Mouse (Mus musculus): Measurements from ENCODE around the gene Dmrt3. TPM values are rescaled to one million over a fixed set of nuclear protein-coding genes. Genes with fewer than 3 reads are reported as not detected.

Dmrt3 gene
- polyA plus RNA-seq, 1 experiment = not detected

DNA sequence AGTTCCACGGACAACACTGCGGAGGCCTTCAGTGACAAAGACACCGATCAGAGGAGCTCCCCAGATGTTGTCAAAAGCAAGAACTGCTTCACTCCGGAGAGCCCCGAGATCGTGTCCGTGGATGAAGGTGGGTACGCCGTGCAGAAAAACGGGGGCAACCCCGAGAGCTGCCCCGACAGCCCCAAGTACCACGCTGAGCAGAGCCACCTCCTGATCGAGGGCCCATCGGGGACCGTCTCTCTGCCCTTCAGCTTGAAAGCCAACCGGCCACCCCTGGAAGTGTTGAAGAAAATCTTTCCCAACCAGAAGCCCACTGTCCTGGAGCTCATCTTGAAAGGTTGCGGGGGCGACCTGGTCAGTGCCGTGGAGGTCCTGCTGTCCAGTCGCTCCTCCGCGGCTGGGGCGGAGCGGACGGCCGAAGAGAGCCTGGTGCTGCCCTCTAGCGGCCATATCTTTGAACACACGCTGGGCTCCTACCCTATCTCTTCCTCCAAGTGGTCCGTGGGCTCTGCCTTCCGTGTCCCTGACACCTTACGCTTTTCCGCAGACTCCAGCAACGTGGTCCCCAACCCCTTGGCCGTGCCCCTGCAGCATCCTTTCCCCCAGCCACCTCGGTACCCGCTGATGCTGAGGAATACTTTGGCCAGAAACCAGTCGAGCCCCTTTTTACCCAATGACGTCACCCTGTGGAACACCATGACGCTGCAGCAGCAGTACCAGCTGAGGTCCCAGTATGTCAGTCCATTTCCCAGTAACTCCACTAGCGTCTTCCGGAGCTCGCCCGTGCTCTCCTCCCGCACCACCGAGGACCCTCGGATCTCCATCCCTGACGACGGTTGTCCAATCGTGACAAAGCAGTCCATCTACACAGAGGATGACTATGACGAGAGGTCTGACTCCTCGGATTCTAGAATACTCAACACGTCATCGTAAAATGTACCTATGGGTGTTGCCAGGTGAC lies 12.5 kb downstream of the Dmrt3 start:
- Histone ChIP-seq H3K27ac (ENCODE audit: insufficient read depth, low read depth, low read length) (no peak overlapping the region), H3K4me1 (ENCODE audit: control insufficient read depth, insufficient read depth, low read length) (no peaks in the 10 kb centered on the region), H3K27me3 (replicated peaks; ENCODE audit: control insufficient read depth, insufficient read depth, low read length) (no peaks in the 10 kb centered on the region; the same call in none of the 2 replicates), H3K36me3 (ENCODE audit: control insufficient read depth, insufficient read depth, low read length) (no peaks in the 10 kb centered on the region), H3K4me3 (ENCODE audit: insufficient read depth, low read depth, low read length) (no peak overlapping the region)
- TF ChIP-seq POLR2A (IDR thresholded peaks at IDR 0.05; ENCODE audit: low read depth, low read length) (no peak), CTCF (conservative IDR thresholded peaks at IDR 0.05; ENCODE audit: insufficient read depth, insufficient read length, low read depth, low read length) (peak; percentile 72)
- 23% methylated on average over 54 of the region's 54 CpGs for WGBS
- peak; percentile 55 for DNase-seq

GRCm38 (mm10) chr19:25628490-25628889 lies 18.4 kb downstream of the Dmrt3 start:
- no peak overlapping the region for H3K4me3 ChIP-seq (ENCODE audit: insufficient read depth, low read depth, low read length)
- WGBS = 9% methylated on average over 9 of the region's 9 CpGs
- H3K36me3 ChIP-seq (ENCODE audit: control insufficient read depth, insufficient read depth, low read length) = no peaks in the 10 kb centered on the region
- TF ChIP-seq POLR2A (IDR thresholded peaks at IDR 0.05; ENCODE audit: low read depth, low read length) (no peak), CTCF (conservative IDR thresholded peaks at IDR 0.05; ENCODE audit: insufficient read depth, insufficient read length, low read depth, low read length) (peak; percentile 90)
- H3K4me1 ChIP-seq (ENCODE audit: control insufficient read depth, insufficient read depth, low read length) = no peaks in the 10 kb centered on the region
- no peaks in the 10 kb centered on the region for H3K27me3 ChIP-seq (replicated peaks; ENCODE audit: control insufficient read depth, insufficient read depth, low read length)
- H3K27ac ChIP-seq (ENCODE audit: insufficient read depth, low read depth, low read length) = no peak overlapping the region
- DNase-seq = peak; percentile 63

DNA sequence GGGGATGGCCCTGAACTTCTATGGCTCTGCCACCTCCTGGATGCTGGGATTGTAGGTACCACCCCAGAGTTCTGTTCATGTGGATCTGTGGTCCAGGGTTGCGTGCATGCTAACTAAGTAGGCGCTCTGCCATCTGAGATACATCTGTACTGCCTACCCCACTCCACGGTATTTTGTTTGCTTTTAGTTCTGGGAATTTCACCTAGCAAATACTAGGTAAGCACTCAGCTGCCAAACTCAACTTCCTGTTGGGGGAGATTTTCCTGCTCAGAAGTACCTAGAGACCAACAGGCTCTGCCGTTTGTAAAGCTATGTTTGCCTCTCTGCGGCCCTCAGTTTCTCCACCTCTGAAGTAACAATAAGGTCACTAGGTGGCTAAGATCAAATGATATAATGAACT lies 25.0 kb downstream of the Dmrt3 start:
- TF ChIP-seq POLR2A (IDR thresholded peaks at IDR 0.05; ENCODE audit: low read depth, low read length) = no peak
- no peak for TF ChIP-seq CTCF (conservative IDR thresholded peaks at IDR 0.05; ENCODE audit: insufficient read depth, insufficient read length, low read depth, low read length)
- 81% methylated on average over 5 of the region's 5 CpGs for WGBS
- no peaks in the 10 kb centered on the region for H3K27me3 ChIP-seq (replicated peaks; ENCODE audit: control insufficient read depth, insufficient read depth, low read length)

GRCm38 (mm10) chr19:25635622-25636244 lies 25.6 kb downstream of the Dmrt3 start:
- WGBS = 16% methylated on average over 22 of the region's 22 CpGs
- TF ChIP-seq POLR2A (IDR thresholded peaks at IDR 0.05; ENCODE audit: low read depth, low read length) (no peak), CTCF (conservative IDR thresholded peaks at IDR 0.05; ENCODE audit: insufficient read depth, insufficient read length, low read depth, low read length) (peak; percentile 95)
- H3K27ac ChIP-seq (ENCODE audit: insufficient read depth, low read depth, low read length) = no peak overlapping the region
- H3K36me3 ChIP-seq (ENCODE audit: control insufficient read depth, insufficient read depth, low read length) = no peaks in the 10 kb centered on the region
- no peaks in the 10 kb centered on the region for H3K4me1 ChIP-seq (ENCODE audit: control insufficient read depth, insufficient read depth, low read length)
- peak; percentile 78 for DNase-seq
- H3K4me3 ChIP-seq (ENCODE audit: insufficient read depth, low read depth, low read length) = no peak overlapping the region
- H3K27me3 ChIP-seq (replicated peaks; ENCODE audit: control insufficient read depth, insufficient read depth, low read length) = no peaks in the 10 kb centered on the region

More for the DNA sequence above, 25.0 kb downstream of the Dmrt3 start:
- no peak overlapping the region for H3K4me3 ChIP-seq (ENCODE audit: insufficient read depth, low read depth, low read length)
- no peak overlapping the region for H3K27ac ChIP-seq (ENCODE audit: insufficient read depth, low read depth, low read length)
- H3K4me1 ChIP-seq (ENCODE audit: control insufficient read depth, insufficient read depth, low read length) = no peaks in the 10 kb centered on the region
- H3K36me3 ChIP-seq (ENCODE audit: control insufficient read depth, insufficient read depth, low read length) = no peaks in the 10 kb centered on the region
- no peak for DNase-seq

- no peak overlapping the region for H3K27ac ChIP-seq (ENCODE audit: insufficient read depth, low read depth, low read length)
- no peaks in the 10 kb centered on the region for H3K4me1 ChIP-seq (ENCODE audit: control insufficient read depth, insufficient read depth, low read length)
- H3K36me3 ChIP-seq (ENCODE audit: control insufficient read depth, insufficient read depth, low read length) = no peaks in the 10 kb centered on the region
- no peaks in the 10 kb centered on the region for H3K27me3 ChIP-seq (replicated peaks; ENCODE audit: control insufficient read depth, insufficient read depth, low read length)
- WGBS = 72% methylated on average over 11 of the region's 11 CpGs
- TF ChIP-seq CTCF (conservative IDR thresholded peaks at IDR 0.05; ENCODE audit: insufficient read depth, insufficient read length, low read depth, low read length) (no peak), POLR2A (IDR thresholded peaks at IDR 0.05; ENCODE audit: low read depth, low read length) (no peak)
- H3K4me3 ChIP-seq (ENCODE audit: insufficient read depth, low read depth, low read length) = no peak overlapping the region
- no peak for DNase-seq
Observed at GRCm38 (mm10) chr19:25638766-25639361, 28.8 kb downstream of the Dmrt3 start.

DNA sequence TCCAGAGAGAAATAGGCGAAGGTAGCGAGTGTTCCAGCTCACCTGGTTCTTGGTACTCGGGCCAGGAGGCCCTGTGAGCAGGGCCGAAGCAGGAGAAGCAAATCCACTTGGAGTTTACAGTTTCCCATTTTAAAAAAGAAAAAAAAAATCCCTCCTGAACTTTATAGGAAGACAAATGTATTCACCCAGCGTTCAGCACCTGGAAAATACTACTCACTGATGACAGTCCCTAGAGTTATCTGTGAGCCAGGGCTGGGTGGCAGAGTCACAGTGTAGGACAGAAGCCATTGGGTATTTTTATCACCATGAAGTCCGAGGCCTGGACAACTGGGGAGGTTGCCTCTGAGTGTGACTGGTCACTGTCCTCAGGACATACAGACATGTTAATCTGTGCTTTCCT lies 31.7 kb downstream of the Dmrt3 start:
- Histone ChIP-seq H3K27me3 (replicated peaks; ENCODE audit: control insufficient read depth, insufficient read depth, low read length) (no peaks in the 10 kb centered on the region), H3K4me1 (ENCODE audit: control insufficient read depth, insufficient read depth, low read length) (no peaks in the 10 kb centered on the region), H3K36me3 (ENCODE audit: control insufficient read depth, insufficient read depth, low read length) (no peaks in the 10 kb centered on the region), H3K27ac (ENCODE audit: insufficient read depth, low read depth, low read length) (no peak overlapping the region), H3K4me3 (ENCODE audit: insufficient read depth, low read depth, low read length) (no peak overlapping the region)
- TF ChIP-seq CTCF (conservative IDR thresholded peaks at IDR 0.05; ENCODE audit: insufficient read depth, insufficient read length, low read depth, low read length) (no peak), POLR2A (IDR thresholded peaks at IDR 0.05; ENCODE audit: low read depth, low read length) (no peak)
- DNase-seq = no peak
- 87% methylated on average over 6 of the region's 6 CpGs for WGBS

GRCm38 (mm10) chr19:25647136-25647535 lies 37.0 kb downstream of the Dmrt3 start:
- 74% methylated on average over 3 of the region's 3 CpGs for WGBS
- Histone ChIP-seq H3K36me3 (ENCODE audit: control insufficient read depth, insufficient read depth, low read length) (no peaks in the 10 kb centered on the region), H3K27me3 (replicated peaks; ENCODE audit: control insufficient read depth, insufficient read depth, low read length) (no peaks in the 10 kb centered on the region), H3K4me3 (ENCODE audit: insufficient read depth, low read depth, low read length) (no peak overlapping the region), H3K27ac (ENCODE audit: insufficient read depth, low read depth, low read length) (no peak overlapping the region), H3K4me1 (ENCODE audit: control insufficient read depth, insufficient read depth, low read length) (no peaks in the 10 kb centered on the region)
- no peak for TF ChIP-seq CTCF (conservative IDR thresholded peaks at IDR 0.05; ENCODE audit: insufficient read depth, insufficient read length, low read depth, low read length)
- TF ChIP-seq POLR2A (IDR thresholded peaks at IDR 0.05; ENCODE audit: low read depth, low read length) = no peak
- no peak for DNase-seq
